Mouse (Mus musculus) CH12.LX (cell line): ENCODE data around the gene Adcy5. TPM values are rescaled to one million over a fixed set of nuclear protein-coding genes. Genes with fewer than 3 reads are reported as not detected.

Experiments used
- DNase-seq: peaks from one replicate; pipeline ENCODE4 v3.0.0-alpha.2; 2013; ENCODE audit errors: extremely low read depth
- H3K27ac ChIP-seq: 2 replicates; pipeline ENCODE4 v1.5.1; 2012; ENCODE audit warnings: low read depth, mild to moderate bottlenecking, control low read depth, moderate library complexity; ENCODE audit not compliant: insufficient read depth
- H3K27me3 ChIP-seq: replicated peaks from 2 replicates; pipeline ENCODE3; 2012; ENCODE audit warnings: inconsistent platforms
- H3K36me3 ChIP-seq, 2 experiments: replicated peaks in 1 of 2; 2 replicates each; pipeline versions ENCODE3 to v1.6.1; 2012; ENCODE audit warnings: inconsistent platforms in 1 of 2, low read length in 1 of 2, mild to moderate bottlenecking in 1 of 2, mixed read lengths in 1 of 2, moderate library complexity in 1 of 2; ENCODE audit not compliant: control insufficient read depth in 1 of 2, insufficient read depth in 1 of 2
- H3K4me1 ChIP-seq, 2 experiments: 2 replicates each; pipeline ENCODE4 v1.6.1; 2012; ENCODE audit warnings: inconsistent platforms in 1 of 2, moderate library complexity in 1 of 2; ENCODE audit not compliant: insufficient read depth in 2 of 2, control insufficient read depth in 1 of 2
- H3K4me2 ChIP-seq: 2 replicates; pipeline ENCODE4 v1.6.1; 2012; ENCODE audit warnings: low read depth, mild to moderate bottlenecking, control low read depth; ENCODE audit not compliant: poor library complexity, insufficient read depth, severe bottlenecking
- H3K4me3 ChIP-seq, 3 experiments: fragments of 150-350 bp in 1 of 3; sonication (generic) in 1 of 3; replicated peaks in 1 of 3; 2 replicates each; pipeline versions ENCODE3 to v1.5.1; 2011 to 2012; ENCODE audit warnings: low read depth in 2 of 3, low read length in 2 of 3, mild to moderate bottlenecking in 2 of 3, moderate library complexity in 2 of 3, control low read depth in 1 of 3, improper control_type of control experiment in 1 of 3, inconsistent platforms in 1 of 3, mixed read lengths in 1 of 3; ENCODE audit not compliant: poor library complexity in 1 of 3
- H3K79me2 ChIP-seq: replicated peaks from 2 replicates; pipeline ENCODE4 v1.6.1; 2012; ENCODE audit warnings: mild to moderate bottlenecking, moderate library complexity; ENCODE audit not compliant: control insufficient read depth, poor library complexity, insufficient read depth, severe bottlenecking; ENCODE audit errors: extremely low read depth
- H3K9ac ChIP-seq: 2 replicates; pipeline ENCODE4 v1.6.1; 2012; ENCODE audit warnings: low read depth, mild to moderate bottlenecking, control low read depth, moderate library complexity; ENCODE audit not compliant: insufficient read depth
- H3K9me3 ChIP-seq: replicated peaks from 2 replicates; pipeline ENCODE3; 2012; ENCODE audit warnings: low read length, inconsistent platforms, mixed read lengths
- CHD1 ChIP-seq: IDR thresholded peaks from 2 replicates; pipeline ENCODE4 v1.6.1; 2012; ENCODE audit warnings: low read depth, low read length, improper control_type of control experiment, inconsistent platforms
- CTCF ChIP-seq, 2 experiments: IDR thresholded peaks in 1 of 2; conservative IDR thresholded peaks in 1 of 2; 2 replicates each; pipeline ENCODE4 v1.5.1; 2011 to 2012; ENCODE audit warnings: low read depth in 2 of 2, low read length in 2 of 2, improper control_type of control experiment in 1 of 2, inconsistent platforms in 1 of 2, mild to moderate bottlenecking in 1 of 2, moderate library complexity in 1 of 2
- EP300 ChIP-seq: IDR thresholded peaks from 2 replicates; pipeline ENCODE4 v1.6.1; 2011; ENCODE audit warnings: low read length, improper control_type of control experiment
- HCFC1 ChIP-seq: IDR thresholded peaks from 2 replicates; pipeline ENCODE4 v1.6.1; 2012; ENCODE audit warnings: low read depth, mild to moderate bottlenecking, inconsistent platforms, low read length, improper control_type of control experiment
- IRF4 ChIP-seq: IDR thresholded peaks from 2 replicates; pipeline ENCODE4 v1.6.1; 2014; ENCODE audit warnings: low read depth, mild to moderate bottlenecking, inconsistent platforms, low read length, improper control_type of control experiment
- JUN ChIP-seq: IDR thresholded peaks from 2 replicates; pipeline ENCODE4 v1.6.1; 2011; ENCODE audit warnings: low read depth, mild to moderate bottlenecking, low read length, improper control_type of control experiment, moderate library complexity; ENCODE audit not compliant: insufficient read depth
- SIN3A ChIP-seq: IDR thresholded peaks from 2 replicates; pipeline ENCODE4 v1.6.1; 2012; ENCODE audit warnings: low read length, improper control_type of control experiment, inconsistent platforms
- ZC3H11A ChIP-seq: IDR thresholded peaks from 2 replicates; pipeline ENCODE4 v1.6.1; 2012; ENCODE audit warnings: low read depth, mild to moderate bottlenecking, inconsistent platforms, low read length, improper control_type of control experiment
- ZKSCAN1 ChIP-seq: IDR thresholded peaks from 2 replicates; pipeline ENCODE4 v1.6.1; 2012; ENCODE audit warnings: low read depth, inconsistent platforms, low read length, improper control_type of control experiment, borderline replicate concordance
- ZMIZ1 ChIP-seq: IDR thresholded peaks from 2 replicates; pipeline ENCODE4 v1.6.1; 2012; ENCODE audit warnings: low read depth, mild to moderate bottlenecking, inconsistent platforms, low read length, improper control_type of control experiment
- ZNF384 ChIP-seq: IDR thresholded peaks from 2 replicates; pipeline ENCODE4 v1.6.1; 2012; ENCODE audit warnings: low read depth, low read length, improper control_type of control experiment, inconsistent platforms
- dilution Hi-C: fragments of 300-500 bp; cut with MboI; formaldehyde crosslinking; loops from 2 replicates; pipeline ENCODE4 v1.14.3; 2020; ENCODE audit warnings: low sequenced_read_pairs; ENCODE audit not compliant: extremely low pct_unique_long_range_greater_than_20kb, extremely low pct_ligation_motif_present
- in situ Hi-C: fragments of 300-500 bp; cut with MboI; formaldehyde crosslinking; loops from 3 replicates; pipeline ENCODE4 v1.14.3; 2019; ENCODE audit warnings: low sequenced_read_pairs, low pct_ligation_motif_present, low pct_unique_long_range_greater_than_20kb, mixed read lengths
- polyA plus RNA-seq: library from polyadenylated mRNA; unstranded; fragments of >175 nt; gene quantifications from 2 replicates; pipeline ENCODE4 v1.2.1, GENCODE M21; 2012; ENCODE audit warnings: low read depth; ENCODE audit not compliant: insufficient read length
- total RNA-seq, 2 experiments: library from RNA; depleted of rRNA; stranded (reverse); fragments of 300-350 nt in 1 of 2; fragments of >200 nt in 1 of 2; gene quantifications; 2 replicates each; pipeline ENCODE4 v1.2.3; 2012 to 2014

Adcy5 gene
- total and polyA plus RNA-seq, 3 experiments = 0.04 TPM; not detected in 2

GRCm38 (mm10) chr16:35116328-35116956, 38.2 kb upstream of the Adcy5 start:
- no peak overlapping the region for H3K4me2 ChIP-seq
- H3K4me1 ChIP-seq = no peaks in the 10 kb centered on the region
- H3K4me3 ChIP-seq = no peak overlapping the region
- H3K36me3 ChIP-seq = peaks cover 0 to 3% of the 10 kb centered on the region in 2 experiments
- peaks cover 12% of the 10 kb centered on the region for H3K9me3 ChIP-seq
- H3K9ac ChIP-seq = no peak overlapping the region
- H3K27me3 ChIP-seq = no peaks in the 10 kb centered on the region
- in situ Hi-C loops (no loop called here), dilution Hi-C loops (no loop called here)
- no peak overlapping the region for H3K27ac ChIP-seq
- no peak for TF ChIP-seq ZC3H11A
- TF ChIP-seq ZNF384 = no peak
- no peak for TF ChIP-seq JUN
- no peak for TF ChIP-seq ZKSCAN1
- no peak for TF ChIP-seq ZMIZ1
- no peak for TF ChIP-seq SIN3A
- no peak for TF ChIP-seq HCFC1
- no peak for TF ChIP-seq CTCF (conservative IDR thresholded peaks at IDR 0.05 in 1 of 2, IDR thresholded peaks at IDR 0.05 in 1 of 2; ENCODE audit: low read depth in 2 of 2, low read length in 2 of 2)
- no peak for TF ChIP-seq IRF4
- TF ChIP-seq, all 38 proteins: peak for 0
- no peak for DNase-seq
- H3K79me2 ChIP-seq = no peaks in the 10 kb centered on the region

- no peak overlapping the region for H3K27ac ChIP-seq
- no peaks in the 10 kb centered on the region for H3K36me3 ChIP-seq
- no peak overlapping the region for H3K4me2 ChIP-seq
- no peak overlapping the region for H3K4me3 ChIP-seq
- DNase-seq = no peak
- H3K9me3 ChIP-seq = peaks cover 12% of the 10 kb centered on the region
- TF ChIP-seq CHD1 = no peak
- no peak for TF ChIP-seq EP300
- TF ChIP-seq, all 38 proteins: peak for 0
- H3K9ac ChIP-seq = no peak overlapping the region
- H3K79me2 ChIP-seq = no peaks in the 10 kb centered on the region
- in situ Hi-C loops (no loop called here), dilution Hi-C loops (no loop called here)
- H3K27me3 ChIP-seq = no peaks in the 10 kb centered on the region
- H3K4me1 ChIP-seq = no peaks in the 10 kb centered on the region
These were observed 37.2 kb upstream of the Adcy5 start for GRCm38 (mm10) chr16:35117436-35117835.

DNA sequence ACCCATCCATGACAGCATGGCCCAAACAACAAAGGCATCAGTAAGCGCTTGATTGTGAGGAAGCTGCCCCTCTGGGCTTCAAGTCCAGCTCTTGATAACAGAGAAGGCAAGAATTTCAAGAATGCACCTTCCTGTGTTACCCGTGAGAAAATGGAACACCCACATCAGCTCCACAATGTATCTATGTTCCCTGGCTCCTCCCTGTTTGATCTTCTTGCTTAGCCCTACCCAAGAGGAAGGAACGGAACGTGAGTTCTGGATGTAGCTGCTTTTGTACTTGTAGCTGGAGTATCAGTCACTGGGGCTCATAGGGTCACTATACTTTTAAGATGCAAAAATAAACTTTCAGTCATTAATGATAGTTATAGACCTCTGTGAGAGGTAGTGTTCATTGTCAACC, 34.1 kb upstream of the Adcy5 start:
- no peak overlapping the region for H3K27ac ChIP-seq
- in situ Hi-C loops = no loop called here
- H3K4me2 ChIP-seq = no peak overlapping the region
- no peak overlapping the region for H3K9ac ChIP-seq
- dilution Hi-C loops = no loop called here
- H3K36me3 ChIP-seq = no peaks in the 10 kb centered on the region
- no peak overlapping the region for H3K4me3 ChIP-seq
- DNase-seq = no peak
- H3K27me3 ChIP-seq = peaks cover 8% of the 10 kb centered on the region
- peaks cover 12% of the 10 kb centered on the region for H3K9me3 ChIP-seq
- TF ChIP-seq ZNF384 = no peak
- TF ChIP-seq, all 38 proteins: peak for 0
- Histone ChIP-seq H3K4me1 (no peaks in the 10 kb centered on the region), H3K79me2 (no peaks in the 10 kb centered on the region)
